Mouse (Mus musculus): Measurements from ENCODE around the gene Rasgef1c.

DNA sequence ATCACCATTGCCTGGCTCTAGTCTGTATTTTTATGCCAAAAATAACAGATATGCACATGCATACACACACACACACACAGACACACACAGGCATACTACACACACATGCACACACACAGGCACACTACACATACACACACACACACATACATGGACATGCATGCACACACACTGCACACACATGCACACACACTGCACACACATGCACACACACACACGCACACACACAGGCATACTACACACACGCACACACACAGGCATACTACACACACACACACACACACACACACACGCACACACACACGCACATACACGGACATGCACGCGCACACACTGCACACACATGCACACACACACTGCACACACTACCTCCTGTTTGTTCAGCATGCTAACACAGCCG is 77.3 kb downstream of the Rasgef1c start:
- TF ChIP-seq CTCF (IDR thresholded peaks at IDR 0.05; ENCODE audit: low read depth, low read length) (no peak), TAL1 (conservative IDR thresholded peaks at IDR 0.05; ENCODE audit: low read depth, low read length) (no peak)
